Mouse (Mus musculus) forebrain, embryonic 11.5 days (tissue): ENCODE results near the gene Casq2. TPM values are rescaled to one million over a fixed set of nuclear protein-coding genes. Genes with fewer than 3 reads are reported as not detected.
A peak's percentile ranks its signal among the peaks of the same experiment; 100 is the strongest.

Experiments used
- ATAC-seq: fragments of 200-750 bp; cut with Nextera tagmentation; replicated peaks from 2 replicates; pipeline ENCODE4 v1.8.0; 2017; ENCODE audit warnings: moderate TSS enrichment; ENCODE audit not compliant: low FRiP score
- DNase-seq: peaks from one replicate; pipeline ENCODE4 v3.0.0-alpha.2; 2017; ENCODE audit warnings: low spot score
- H3K27ac ChIP-seq: fragments of 300-500 bp; sonication (generic); 2 replicates; pipeline ENCODE4 v1.5.1; 2014; ENCODE audit warnings: low read depth, low read length
- H3K27me3 ChIP-seq: fragments of 300-500 bp; sonication (generic); 2 replicates; pipeline ENCODE4 v1.6.1; 2014; ENCODE audit warnings: mild to moderate bottlenecking, low read length, mixed read lengths; ENCODE audit not compliant: control insufficient read depth, insufficient read depth
- H3K36me3 ChIP-seq: fragments of 300-500 bp; sonication (generic); 2 replicates; pipeline ENCODE4 v1.6.1; 2014; ENCODE audit warnings: mild to moderate bottlenecking, low read length, moderate library complexity, mixed read lengths; ENCODE audit not compliant: control insufficient read depth, insufficient read depth
- H3K4me1 ChIP-seq: fragments of 300-500 bp; sonication (generic); replicated peaks from 2 replicates; pipeline ENCODE4 v1.6.1; 2014; ENCODE audit warnings: low read length, mixed read lengths; ENCODE audit not compliant: control insufficient read depth, insufficient read depth
- H3K4me2 ChIP-seq: fragments of 300-500 bp; sonication (generic); 2 replicates; pipeline ENCODE4 v1.6.1; 2014; ENCODE audit warnings: low read depth, mild to moderate bottlenecking, low read length, moderate library complexity, mixed read lengths; ENCODE audit not compliant: severe bottlenecking
- H3K4me3 ChIP-seq: fragments of 300-500 bp; sonication (generic); 2 replicates; pipeline ENCODE4 v1.5.1; 2014; ENCODE audit warnings: low read depth, low read length
- H3K9ac ChIP-seq: fragments of 300-500 bp; sonication (generic); 2 replicates; pipeline ENCODE4 v1.6.1; 2014; ENCODE audit warnings: low read length
- H3K9me3 ChIP-seq: fragments of 300-500 bp; sonication (generic); 2 replicates; pipeline ENCODE4 v1.6.1; 2016; ENCODE audit warnings: low read length, mixed read lengths; ENCODE audit not compliant: control insufficient read depth
- WGBS: fragments of 180-500 bp; shearing (Covaris S2); extraction: QIAGEN DNeasy Blood & Tissue Kit; methylation state at CpG from one replicate; pipeline ENCODE4 v1.1.7; 2014; 5-methylcytosine and 5-hydroxymethylcytosine counted together
- polyA plus RNA-seq: library from polyadenylated mRNA; unstranded; fragments of >200 nt; fragmentation: Nextera tagmentation; extraction: Ambion mirVana; gene quantifications from 2 replicates; pipeline ENCODE4 v1.2.1, GENCODE M21; 2014

Gene Casq2
- polyA plus RNA-seq, 1 experiment from 2014 or later, result not detected

DNA sequence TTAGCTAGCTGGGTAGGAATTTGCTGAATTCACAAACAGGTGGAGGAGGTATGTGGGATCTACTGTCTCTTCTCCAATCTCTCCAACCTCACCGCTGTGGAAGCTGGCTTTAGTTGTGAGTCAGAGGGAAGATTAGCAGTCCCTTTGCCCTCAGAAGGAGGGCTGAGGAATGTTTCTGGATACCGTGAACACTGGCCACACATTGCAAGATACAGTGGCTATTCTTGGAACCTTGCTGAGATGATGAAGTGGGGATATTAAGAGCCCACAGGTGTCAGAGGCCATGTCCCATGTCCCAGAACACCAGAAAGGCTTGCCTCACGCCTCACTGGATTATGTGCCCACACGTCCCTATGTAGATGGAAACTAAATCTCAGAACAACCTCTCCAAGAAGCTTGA lies 17.0 kb upstream of the Casq2 start:
- no peaks in the 10 kb centered on the region for H3K27me3 ChIP-seq
- H3K4me1 ChIP-seq, result no peaks in the 10 kb centered on the region
- no peaks in the 10 kb centered on the region for H3K36me3 ChIP-seq
- H3K9ac ChIP-seq, result no peak overlapping the region
- 84% methylated on average over 4 of the region's 4 CpGs for WGBS
- no peak overlapping the region for H3K4me3 ChIP-seq
- no peaks in the 10 kb centered on the region for H3K9me3 ChIP-seq
- DNase-seq (no peak), ATAC-seq (no peak)
- no peak overlapping the region for H3K4me2 ChIP-seq
- no peak overlapping the region for H3K27ac ChIP-seq

DNA sequence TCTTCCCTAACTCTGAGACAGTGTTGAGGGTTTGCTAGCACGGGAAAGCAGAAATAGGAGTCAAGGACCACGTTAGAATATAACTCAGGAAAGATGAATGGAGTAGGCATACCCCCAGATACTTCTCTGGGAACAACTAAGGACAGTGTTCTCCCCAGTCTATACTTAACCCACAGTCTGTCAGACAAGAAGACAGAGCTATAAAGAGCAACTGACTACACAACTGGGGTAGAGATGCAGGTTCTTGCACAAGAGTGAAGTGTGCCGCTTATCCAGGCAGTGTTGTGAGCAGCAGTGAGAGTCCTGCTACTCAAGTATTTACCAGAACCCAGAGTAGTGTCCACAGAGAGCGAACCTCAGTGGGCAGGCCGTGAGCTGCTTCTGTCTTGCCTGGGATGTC lies 16.5 kb upstream of the Casq2 start:
- H3K36me3 ChIP-seq, result no peaks in the 10 kb centered on the region
- WGBS, result 87% methylated on average over 5 of the region's 5 CpGs
- H3K27ac ChIP-seq, result no peak overlapping the region
- H3K4me3 ChIP-seq, result no peak overlapping the region
- no peak overlapping the region for H3K9ac ChIP-seq
- no peaks in the 10 kb centered on the region for H3K27me3 ChIP-seq
- no peak overlapping the region for H3K4me2 ChIP-seq
- no peaks in the 10 kb centered on the region for H3K4me1 ChIP-seq
- H3K9me3 ChIP-seq, result no peaks in the 10 kb centered on the region
- DNase-seq (no peak), ATAC-seq (no peak)

DNA sequence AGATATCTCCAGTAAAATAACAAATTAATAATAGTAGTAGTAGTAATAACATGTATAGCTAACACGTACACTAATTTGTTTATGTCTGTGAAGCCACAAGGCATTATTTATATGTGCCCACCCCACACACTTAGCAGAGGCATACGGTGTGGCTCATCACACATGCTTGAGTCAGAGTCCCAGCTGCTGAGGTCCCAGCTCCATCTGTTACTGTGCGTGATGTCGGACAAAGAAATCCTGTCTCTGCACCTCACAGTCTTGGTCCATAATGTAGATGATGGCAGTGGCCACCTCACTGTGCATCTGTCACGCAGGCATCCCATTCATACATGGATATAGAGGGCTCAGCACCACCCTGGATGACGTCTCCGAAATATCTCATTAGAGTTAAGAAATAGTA lies 15.9 kb upstream of the Casq2 start:
- WGBS, result 92% methylated on average over 7 of the region's 7 CpGs
- H3K9ac ChIP-seq, result no peak overlapping the region
- H3K36me3 ChIP-seq, result no peaks in the 10 kb centered on the region
- DNase-seq, result no peak
- H3K27me3 ChIP-seq, result no peaks in the 10 kb centered on the region
- H3K4me3 ChIP-seq, result no peak overlapping the region
- no peak overlapping the region for H3K27ac ChIP-seq
- ATAC-seq, result no peak
- H3K4me1 ChIP-seq, result no peaks in the 10 kb centered on the region
- H3K9me3 ChIP-seq, result no peaks in the 10 kb centered on the region
- H3K4me2 ChIP-seq, result no peak overlapping the region

- DNase-seq (no peak), ATAC-seq (no peak)
- Histone ChIP-seq H3K4me3 (no peak overlapping the region), H3K9ac (no peak overlapping the region), H3K27me3 (no peaks in the 10 kb centered on the region), H3K27ac (no peak overlapping the region), H3K36me3 (no peaks in the 10 kb centered on the region), H3K4me2 (no peak overlapping the region), H3K4me1 (no peaks in the 10 kb centered on the region), H3K9me3 (no peaks in the 10 kb centered on the region)
- 95% methylated on average over 3 of the region's 3 CpGs for WGBS
Measured at GRCm38 (mm10) chr3:102071016-102071415, 15.2 kb upstream of the Casq2 start.

- Histone ChIP-seq H3K4me3 (no peak overlapping the region), H3K4me2 (no peak overlapping the region), H3K27me3 (no peaks in the 10 kb centered on the region), H3K4me1 (no peaks in the 10 kb centered on the region), H3K9me3 (no peaks in the 10 kb centered on the region), H3K27ac (no peak overlapping the region), H3K36me3 (no peaks in the 10 kb centered on the region), H3K9ac (no peak overlapping the region)
- ATAC-seq (no peak), DNase-seq (no peak)
- 93% methylated on average over 2 of the region's 2 CpGs for WGBS
Measured at GRCm38 (mm10) chr3:102079413-102079812, 6.8 kb upstream of the Casq2 start.

GRCm38 (mm10) chr3:102081862-102082261 lies 4.4 kb upstream of the Casq2 start:
- no peaks in the 10 kb centered on the region for H3K9me3 ChIP-seq
- H3K4me2 ChIP-seq, result no peak overlapping the region
- no peak overlapping the region for H3K4me3 ChIP-seq
- no peaks in the 10 kb centered on the region for H3K4me1 ChIP-seq
- H3K36me3 ChIP-seq, result no peaks in the 10 kb centered on the region
- ATAC-seq (peak; percentile 80), DNase-seq (peak; percentile 72)
- H3K27me3 ChIP-seq, result peaks cover 2% of the 10 kb centered on the region; the same call in 1 of the 2 replicates
- H3K27ac ChIP-seq, result no peak overlapping the region
- H3K9ac ChIP-seq, result no peak overlapping the region
- 20% methylated on average over 3 of the region's 3 CpGs for WGBS

- ATAC-seq (no peak), DNase-seq (no peak)
- Histone ChIP-seq H3K36me3 (no peaks in the 10 kb centered on the region), H3K4me2 (no peak overlapping the region), H3K27me3 (peaks cover 2% of the 10 kb centered on the region; the same call in 1 of the 2 replicates), H3K9ac (no peak overlapping the region), H3K4me3 (no peak overlapping the region), H3K4me1 (0 out of 2 replicates have a peak, but pooled peaks cover 2% of the 10 kb centered on the region), H3K27ac (no peak overlapping the region), H3K9me3 (no peaks in the 10 kb centered on the region)
- WGBS, result 17% methylated on average over 13 of the region's 13 CpGs
Measured at GRCm38 (mm10) chr3:102083589-102084230, 2.5 kb upstream of the Casq2 start.

DNA sequence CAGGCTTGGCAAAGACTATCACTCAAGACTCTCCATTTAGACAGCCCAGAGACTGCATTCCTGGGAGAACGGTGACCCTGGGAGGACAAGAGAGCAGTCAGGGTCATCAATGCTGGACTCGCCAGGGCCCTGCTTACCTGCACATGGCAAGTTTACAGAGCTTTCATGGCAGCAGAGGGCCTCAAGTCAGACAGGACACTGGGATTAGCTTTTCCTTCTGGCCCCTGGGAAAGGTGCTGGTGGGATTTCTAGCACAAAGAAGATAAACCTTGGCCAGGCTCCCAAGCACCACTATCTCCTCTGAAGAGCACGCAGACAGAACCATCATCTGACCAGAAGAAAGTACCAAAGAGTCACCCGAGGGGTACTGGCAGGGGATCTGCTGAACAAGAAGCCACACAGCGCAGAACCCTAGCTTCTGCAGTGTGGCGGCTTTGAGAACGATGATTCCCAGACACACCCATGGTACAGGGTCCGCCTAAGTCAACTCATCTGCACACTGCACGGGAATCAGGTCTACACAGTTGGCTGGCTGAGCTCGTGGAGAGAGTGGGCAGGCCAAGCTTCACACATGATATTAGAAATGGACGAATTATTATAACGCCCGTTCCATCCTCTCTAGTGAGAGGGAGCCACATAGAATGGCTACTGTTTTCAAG lies 1.3 kb upstream of the Casq2 start:
- WGBS, result 61% methylated on average over 13 of the region's 13 CpGs

GRCm38 (mm10) chr3:102085719-102086118 lies 496 bp upstream of the Casq2 start:
- H3K4me1 ChIP-seq, result 0 out of 2 replicates have a peak, but pooled peaks cover 2% of the 10 kb centered on the region
- 34% methylated on average over 12 of the region's 12 CpGs for WGBS
- no peaks in the 10 kb centered on the region for H3K9me3 ChIP-seq
- H3K27ac ChIP-seq, result no peak overlapping the region
- no peak for ATAC-seq
- H3K27me3 ChIP-seq, result peaks cover 2% of the 10 kb centered on the region; the same call in 1 of the 2 replicates
- no peak overlapping the region for H3K4me3 ChIP-seq
- no peak for DNase-seq
- no peak overlapping the region for H3K9ac ChIP-seq
- H3K36me3 ChIP-seq, result no peaks in the 10 kb centered on the region
- no peak overlapping the region for H3K4me2 ChIP-seq

More for the DNA sequence above, 1.3 kb upstream of the Casq2 start:
- no peak overlapping the region for H3K27ac ChIP-seq
- H3K4me2 ChIP-seq, result no peak overlapping the region
- ATAC-seq, result no peak
- DNase-seq, result no peak
- no peak overlapping the region for H3K4me3 ChIP-seq
- H3K9ac ChIP-seq, result no peak overlapping the region
- peaks cover 2% of the 10 kb centered on the region; the same call in 1 of the 2 replicates for H3K27me3 ChIP-seq
- H3K9me3 ChIP-seq, result no peaks in the 10 kb centered on the region
- H3K36me3 ChIP-seq, result no peaks in the 10 kb centered on the region
- H3K4me1 ChIP-seq, result 0 out of 2 replicates have a peak, but pooled peaks cover 2% of the 10 kb centered on the region
